Mouse (Mus musculus) olfactory bulb, adult 2 months (tissue): ENCODE data around the gene Tubb2a. TPM values are rescaled to one million over a fixed set of nuclear protein-coding genes. Genes with fewer than 3 reads are reported as not detected.

Experiments used
- H3K27ac ChIP-seq: fragments of 200-500 bp; 2 replicates; pipeline ENCODE4 v1.5.1; 2012; ENCODE audit warnings: low read depth, low read length; ENCODE audit not compliant: insufficient read depth
- H3K4me1 ChIP-seq: fragments of 200-500 bp; 2 replicates; pipeline ENCODE4 v1.6.1; 2012; ENCODE audit warnings: low read length; ENCODE audit not compliant: control insufficient read depth, insufficient read depth
- H3K4me3 ChIP-seq: fragments of 200-500 bp; 2 replicates; pipeline ENCODE4 v1.5.1; 2012; ENCODE audit warnings: mild to moderate bottlenecking, low read depth, low read length, moderate library complexity; ENCODE audit not compliant: insufficient read depth
- CTCF ChIP-seq: fragments of 200-500 bp; IDR thresholded peaks from 2 replicates; pipeline ENCODE4 v1.5.1; 2012; ENCODE audit warnings: low read depth, mild to moderate bottlenecking, low read length, moderate library complexity; ENCODE audit not compliant: insufficient read depth
- POLR2A ChIP-seq: fragments of 200-500 bp; IDR thresholded peaks from 2 replicates; pipeline ENCODE4 v1.6.1; 2012; ENCODE audit warnings: mild to moderate bottlenecking, low read depth, low read length, moderate library complexity; ENCODE audit not compliant: insufficient read depth
- WGBS: fragments of 180-500 bp; shearing (Covaris S2); methylation state at CpG from one replicate; pipeline ENCODE4 v1.1.7; 2018; 5-methylcytosine and 5-hydroxymethylcytosine counted together
- polyA plus RNA-seq: library from polyadenylated mRNA; stranded (reverse); fragments of >200 nt; gene quantifications from 2 replicates; pipeline ENCODE4 v1.2.4, GENCODE M21; 2012; ENCODE audit warnings: low replicate concordance; ENCODE audit not compliant: missing spikeins, insufficient read depth, insufficient read length

Tubb2a gene
- polyA plus RNA-seq, 1 experiment = not detected

DNA sequence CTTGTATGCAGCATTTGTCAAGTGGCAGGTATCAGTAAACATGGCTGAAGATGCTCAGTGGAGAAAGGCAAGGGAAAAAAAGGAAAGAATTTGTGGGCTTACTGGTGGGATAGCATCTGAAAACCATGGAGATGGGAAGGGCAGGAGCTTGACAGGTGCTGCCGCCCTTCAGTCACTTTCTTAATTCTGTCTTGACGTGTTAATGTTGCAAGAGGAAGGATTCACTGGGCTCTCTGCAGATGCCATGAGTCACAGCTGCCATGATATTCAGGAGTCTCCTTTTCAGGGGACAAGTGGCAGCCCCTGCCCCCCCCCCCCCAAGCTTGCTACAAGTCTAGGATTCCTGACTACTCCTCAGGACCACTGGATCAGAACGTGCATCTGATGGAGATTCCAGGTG lies 34.1 kb upstream of the Tubb2a start:
- 91% methylated on average over 3 of the region's 3 CpGs for WGBS
- no peak overlapping the region for H3K27ac ChIP-seq
- no peak for TF ChIP-seq CTCF
- TF ChIP-seq POLR2A = no peak

GRCm38 (mm10) chr13:34111019-34111418 lies 33.2 kb upstream of the Tubb2a start:
- 66% methylated on average over 5 of the region's 5 CpGs for WGBS
- TF ChIP-seq CTCF = no peak
- TF ChIP-seq POLR2A = no peak
- Histone ChIP-seq H3K4me1 (peaks cover 7% of the 10 kb centered on the region), H3K27ac (no peak overlapping the region), H3K4me3 (no peak overlapping the region)

More for the DNA sequence above, 34.1 kb upstream of the Tubb2a start:
- peaks cover 7% of the 10 kb centered on the region for H3K4me1 ChIP-seq
- H3K4me3 ChIP-seq = no peak overlapping the region

DNA sequence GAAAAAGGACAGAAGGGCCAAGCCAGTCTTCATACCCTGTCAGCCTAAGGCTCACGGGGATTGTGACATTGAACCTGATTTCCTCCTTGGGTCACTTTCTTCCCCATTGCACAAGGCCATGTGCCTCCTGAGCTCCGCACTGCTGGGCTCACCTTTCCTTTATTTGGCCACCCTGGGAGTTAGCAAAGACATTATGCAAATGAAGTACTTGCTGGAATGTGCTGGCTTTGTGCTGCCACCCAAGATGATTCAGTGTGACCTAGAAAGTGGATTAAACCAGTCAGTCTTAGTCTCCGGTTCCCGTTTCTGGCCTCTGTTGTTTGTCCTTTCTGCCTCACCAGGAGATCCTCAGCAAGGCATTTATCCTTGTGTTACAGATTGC lies 31.9 kb upstream of the Tubb2a start:
- Histone ChIP-seq H3K27ac (no peak overlapping the region), H3K4me3 (no peak overlapping the region), H3K4me1 (peaks cover 7% of the 10 kb centered on the region)
- TF ChIP-seq CTCF = no peak
- 72% methylated on average over 4 of the region's 4 CpGs for WGBS

GRCm38 (mm10) chr13:34109035-34109676 lies 31.3 kb upstream of the Tubb2a start:
- TF ChIP-seq CTCF (no peak), POLR2A (no peak)

DNA sequence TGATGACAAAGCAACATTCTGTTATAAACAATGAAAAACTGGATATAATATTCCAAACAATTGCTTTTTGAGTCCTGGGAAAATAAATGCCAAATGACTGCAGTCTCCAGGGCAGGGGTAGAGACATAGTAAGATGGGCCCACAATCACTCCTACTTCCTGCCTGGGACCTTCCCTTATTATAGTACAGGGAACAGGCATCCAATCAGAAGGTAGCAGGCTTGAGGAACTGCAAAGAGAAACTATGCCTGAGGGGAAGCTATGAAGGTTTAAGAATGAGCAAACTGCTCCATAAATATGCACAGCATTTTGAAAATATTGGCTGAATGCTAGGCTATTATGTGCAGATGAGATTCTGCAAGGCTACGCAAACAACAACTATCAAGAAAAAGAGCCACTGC lies 29.2 kb upstream of the Tubb2a start:
- WGBS = 94% methylated on average over 1 of the region's 1 CpGs
- Histone ChIP-seq H3K4me1 (peaks cover 7% of the 10 kb centered on the region), H3K27ac (no peak overlapping the region), H3K4me3 (no peak overlapping the region)
- TF ChIP-seq POLR2A = no peak
- TF ChIP-seq CTCF = no peak

More at GRCm38 (mm10) chr13:34109035-34109676, 31.3 kb upstream of the Tubb2a start:
- no peak overlapping the region for H3K27ac ChIP-seq
- peaks cover 7% of the 10 kb centered on the region for H3K4me1 ChIP-seq
- 76% methylated on average over 4 of the region's 4 CpGs for WGBS
- H3K4me3 ChIP-seq = no peak overlapping the region

DNA sequence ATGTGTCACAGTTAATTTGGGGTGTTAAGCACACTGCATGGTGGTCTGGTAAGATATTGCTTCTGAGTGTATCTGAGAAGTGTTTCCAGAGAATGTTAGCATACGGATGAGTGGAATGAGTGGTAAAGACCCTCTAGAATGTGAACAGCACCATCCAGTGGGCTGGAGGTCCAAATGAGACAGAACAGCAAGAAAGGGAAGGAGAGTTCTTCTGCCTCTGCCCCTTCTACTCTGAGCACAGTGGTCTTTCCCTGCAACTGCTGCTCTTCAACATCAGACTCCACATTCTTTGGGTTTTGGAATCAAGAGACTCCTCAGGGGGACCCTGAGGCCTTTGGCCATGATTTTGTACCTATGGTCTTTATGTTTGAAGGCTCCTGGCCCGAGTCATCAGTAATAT lies 28.4 kb upstream of the Tubb2a start:
- WGBS = 87% methylated on average over 2 of the region's 2 CpGs
- Histone ChIP-seq H3K4me3 (no peak overlapping the region), H3K4me1 (peaks cover 7% of the 10 kb centered on the region), H3K27ac (no peak overlapping the region)
- TF ChIP-seq CTCF = no peak
- TF ChIP-seq POLR2A = no peak

- H3K27ac ChIP-seq = no peak overlapping the region
- H3K4me1 ChIP-seq = peaks cover 4% of the 10 kb centered on the region
- TF ChIP-seq POLR2A (no peak), CTCF (no peak)
- 90% methylated on average over 1 of the region's 1 CpGs for WGBS
- no peak overlapping the region for H3K4me3 ChIP-seq
Measured at GRCm38 (mm10) chr13:34105364-34105763, 27.6 kb upstream of the Tubb2a start.

GRCm38 (mm10) chr13:34101908-34102307 lies 24.1 kb upstream of the Tubb2a start:
- TF ChIP-seq POLR2A (no peak), CTCF (no peak)
- Histone ChIP-seq H3K27ac (no peak overlapping the region), H3K4me3 (no peak overlapping the region), H3K4me1 (peaks cover 3% of the 10 kb centered on the region)
- 77% methylated on average over 9 of the region's 9 CpGs for WGBS

DNA sequence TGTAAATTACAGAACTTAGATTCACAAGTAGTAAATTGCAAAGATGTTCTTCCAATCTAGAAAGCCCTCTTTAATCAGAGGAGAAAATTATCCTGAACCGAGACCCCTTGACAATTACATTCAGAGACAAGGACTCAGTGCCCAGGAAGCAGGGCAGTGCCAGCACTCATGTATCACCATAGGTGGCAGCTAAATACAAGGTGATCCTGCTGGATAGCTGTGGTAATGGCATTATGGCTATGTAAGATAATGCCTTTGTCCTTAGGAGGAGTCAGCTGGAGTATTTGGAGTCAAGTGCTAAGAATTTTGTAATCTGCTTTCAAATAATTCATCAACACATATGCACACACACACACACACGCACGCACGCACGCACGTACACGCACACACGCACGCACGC lies 23.4 kb upstream of the Tubb2a start:
- WGBS = 93% methylated on average over 10 of the region's 10 CpGs
- Histone ChIP-seq H3K27ac (no peak overlapping the region), H3K4me3 (no peak overlapping the region), H3K4me1 (peaks cover 9% of the 10 kb centered on the region)
- no peak for TF ChIP-seq CTCF
- no peak for TF ChIP-seq POLR2A
